Mouse (Mus musculus) heart, embryonic 12.5 days (tissue): ENCODE data around the gene Nmt2. TPM values are rescaled to one million over a fixed set of nuclear protein-coding genes. Genes with fewer than 3 reads are reported as not detected.

Experiments used
- ATAC-seq: fragments of 200-750 bp; cut with Nextera tagmentation; 2 replicates; pipeline ENCODE4 v1.8.0; 2017; ENCODE audit warnings: moderate TSS enrichment, moderate library complexity; ENCODE audit not compliant: insufficient number of reproducible peaks, low FRiP score
- H3K27ac ChIP-seq: fragments of 300-500 bp; sonication (generic); 2 replicates; pipeline ENCODE4 v1.5.1; 2016; ENCODE audit warnings: mild to moderate bottlenecking, moderate library complexity; ENCODE audit not compliant: poor library complexity, severe bottlenecking
- H3K27me3 ChIP-seq: fragments of 300-500 bp; sonication (generic); replicated peaks from 2 replicates; pipeline ENCODE4 v1.6.1; 2016; ENCODE audit warnings: mild to moderate bottlenecking, moderate library complexity
- H3K36me3 ChIP-seq: fragments of 300-500 bp; sonication (generic); 2 replicates; pipeline ENCODE4 v1.6.1; 2016; ENCODE audit warnings: mild to moderate bottlenecking, moderate library complexity
- H3K4me1 ChIP-seq: fragments of 300-500 bp; sonication (generic); replicated peaks from 2 replicates; pipeline ENCODE4 v1.6.1; 2016; ENCODE audit warnings: mild to moderate bottlenecking
- H3K4me2 ChIP-seq: fragments of 300-500 bp; sonication (generic); 2 replicates; pipeline ENCODE4 v1.6.1; 2016; ENCODE audit warnings: mild to moderate bottlenecking, moderate library complexity
- H3K4me3 ChIP-seq: fragments of 300-500 bp; sonication (generic); 2 replicates; pipeline ENCODE4 v1.5.1; 2016; ENCODE audit warnings: mild to moderate bottlenecking
- H3K9ac ChIP-seq: fragments of 300-500 bp; sonication (generic); 2 replicates; pipeline ENCODE4 v1.6.1; 2016; ENCODE audit warnings: mild to moderate bottlenecking, moderate library complexity
- H3K9me3 ChIP-seq: fragments of 300-500 bp; sonication (generic); replicated peaks from 2 replicates; pipeline ENCODE4 v1.6.1; 2016; ENCODE audit warnings: mild to moderate bottlenecking, moderate library complexity
- WGBS: fragments of 180-500 bp; shearing (Covaris S2); methylation state at CpG from one replicate; pipeline ENCODE4 v1.1.7; 2016; 5-methylcytosine and 5-hydroxymethylcytosine counted together
- polyA plus RNA-seq: library from polyadenylated mRNA; unstranded; fragments of >200 nt; fragmentation: Nextera tagmentation; extraction: Ambion mirVana; gene quantifications from 2 replicates; pipeline ENCODE4 v1.2.1, GENCODE M21; 2016

The Nmt2 gene
- polyA plus RNA-seq = 36.1 and 36.5 TPM in 2 replicates

- no peaks in the 10 kb centered on the region for H3K36me3 ChIP-seq
- ATAC-seq = peak; percentile 98
- peak within 1 kb of the TSS; percentile 94 for H3K9ac ChIP-seq
- WGBS = under 1% methylated on average over 84 of the region's 88 CpGs
- no peaks in the 10 kb centered on the region for H3K27me3 ChIP-seq
- peak within 1 kb of the TSS; percentile 86 for H3K4me2 ChIP-seq
- H3K4me1 ChIP-seq = peaks cover 18% of the 10 kb centered on the region
- H3K9me3 ChIP-seq = no peaks in the 10 kb centered on the region
- peak within 1 kb of the TSS; percentile 92 for H3K4me3 ChIP-seq
- H3K27ac ChIP-seq = peak within 1 kb of the TSS; percentile 93
Observed at GRCm38 (mm10) chr2:3283602-3284472, at the start of gene Nmt2. TSS of gene Nmt2 (plus strand) at chr2:3284212.

GRCm38 (mm10) chr2:3239255-3239654 lies 44.8 kb upstream of the Nmt2 start:
- Histone ChIP-seq H3K4me3 (no peak overlapping the region), H3K36me3 (no peaks in the 10 kb centered on the region), H3K27me3 (no peaks in the 10 kb centered on the region), H3K27ac (no peak overlapping the region), H3K4me2 (no peak overlapping the region), H3K4me1 (peaks cover 7% of the 10 kb centered on the region), H3K9me3 (no peaks in the 10 kb centered on the region), H3K9ac (no peak overlapping the region)
- no peak for ATAC-seq
- WGBS = 41% methylated on average over 5 of the region's 5 CpGs

GRCm38 (mm10) chr2:3244251-3244650 lies 39.8 kb upstream of the Nmt2 start:
- H3K4me2 ChIP-seq = no peak overlapping the region
- H3K9me3 ChIP-seq = no peaks in the 10 kb centered on the region
- peaks cover 6% of the 10 kb centered on the region for H3K4me1 ChIP-seq
- ATAC-seq = no peak
- H3K36me3 ChIP-seq = no peaks in the 10 kb centered on the region
- H3K4me3 ChIP-seq = no peak overlapping the region
- no peak overlapping the region for H3K9ac ChIP-seq
- 67% methylated on average over 3 of the region's 3 CpGs for WGBS
- H3K27ac ChIP-seq = no peak overlapping the region
- H3K27me3 ChIP-seq = no peaks in the 10 kb centered on the region

- 74% methylated on average over 2 of the region's 2 CpGs for WGBS
- no peak overlapping the region for H3K4me2 ChIP-seq
- H3K4me3 ChIP-seq = no peak overlapping the region
- H3K27ac ChIP-seq = no peak overlapping the region
- no peak for ATAC-seq
- peaks cover 3% of the 10 kb centered on the region; the same call in 1 of the 2 replicates for H3K9me3 ChIP-seq
- no peaks in the 10 kb centered on the region for H3K27me3 ChIP-seq
- H3K4me1 ChIP-seq = no peaks in the 10 kb centered on the region
- H3K36me3 ChIP-seq = no peaks in the 10 kb centered on the region
- no peak overlapping the region for H3K9ac ChIP-seq
Observed at GRCm38 (mm10) chr2:3251309-3251708, 32.7 kb upstream of the Nmt2 start.

GRCm38 (mm10) chr2:3266466-3266865 lies 17.5 kb upstream of the Nmt2 start:
- Histone ChIP-seq H3K9me3 (no peaks in the 10 kb centered on the region), H3K36me3 (no peaks in the 10 kb centered on the region), H3K4me1 (peaks cover 11% of the 10 kb centered on the region), H3K27ac (no peak overlapping the region), H3K4me2 (no peak overlapping the region), H3K4me3 (no peak overlapping the region), H3K27me3 (no peaks in the 10 kb centered on the region), H3K9ac (no peak overlapping the region)
- 62% methylated on average over 3 of the region's 3 CpGs for WGBS
- no peak for ATAC-seq

- Histone ChIP-seq H3K4me1 (peaks cover 15% of the 10 kb centered on the region), H3K9me3 (no peaks in the 10 kb centered on the region), H3K4me3 (no peak overlapping the region), H3K36me3 (no peaks in the 10 kb centered on the region), H3K9ac (no peak overlapping the region), H3K4me2 (no peak overlapping the region), H3K27ac (no peak overlapping the region), H3K27me3 (no peaks in the 10 kb centered on the region)
- ATAC-seq = no peak
- 34% methylated on average over 3 of the region's 3 CpGs for WGBS
Observed at GRCm38 (mm10) chr2:3267879-3268278, 16.1 kb upstream of the Nmt2 start.

- no peaks in the 10 kb centered on the region for H3K9me3 ChIP-seq
- no peak for ATAC-seq
- 76% methylated on average over 2 of the region's 2 CpGs for WGBS
Observed at GRCm38 (mm10) chr2:3273349-3273748, 10.7 kb upstream of the Nmt2 start.

GRCm38 (mm10) chr2:3276106-3276505 lies 7.9 kb upstream of the Nmt2 start:
- Histone ChIP-seq H3K9ac (no peak overlapping the region), H3K4me2 (no peak overlapping the region), H3K9me3 (no peaks in the 10 kb centered on the region), H3K27me3 (no peaks in the 10 kb centered on the region), H3K4me3 (no peak overlapping the region), H3K4me1 (peaks cover 7% of the 10 kb centered on the region), H3K27ac (no peak overlapping the region), H3K36me3 (no peaks in the 10 kb centered on the region)
- WGBS = 76% methylated on average over 2 of the region's 2 CpGs
- ATAC-seq = no peak

More at GRCm38 (mm10) chr2:3273349-3273748, 10.7 kb upstream of the Nmt2 start:
- Histone ChIP-seq H3K27me3 (no peaks in the 10 kb centered on the region), H3K4me3 (no peak overlapping the region), H3K4me1 (peaks cover 11% of the 10 kb centered on the region), H3K4me2 (no peak overlapping the region), H3K27ac (no peak overlapping the region), H3K36me3 (no peaks in the 10 kb centered on the region), H3K9ac (no peak overlapping the region)

- H3K36me3 ChIP-seq = no peaks in the 10 kb centered on the region
- H3K27me3 ChIP-seq = no peaks in the 10 kb centered on the region
- H3K9me3 ChIP-seq = no peaks in the 10 kb centered on the region
- no peak overlapping the region for H3K27ac ChIP-seq
- ATAC-seq = no peak
- 66% methylated on average over 7 of the region's 7 CpGs for WGBS
- peaks cover 3% of the 10 kb centered on the region for H3K4me1 ChIP-seq
- H3K9ac ChIP-seq = no peak overlapping the region
- H3K4me2 ChIP-seq = no peak overlapping the region
- H3K4me3 ChIP-seq = no peak overlapping the region
Observed at GRCm38 (mm10) chr2:3277502-3277901, 6.5 kb upstream of the Nmt2 start.

- Histone ChIP-seq H3K27me3 (no peaks in the 10 kb centered on the region), H3K4me2 (no peak overlapping the region), H3K9me3 (no peaks in the 10 kb centered on the region), H3K4me3 (no peak overlapping the region), H3K4me1 (peaks cover 16% of the 10 kb centered on the region), H3K27ac (no peak overlapping the region), H3K36me3 (no peaks in the 10 kb centered on the region), H3K9ac (no peak overlapping the region)
- 78% methylated on average over 4 of the region's 4 CpGs for WGBS
- no peak for ATAC-seq
Observed at GRCm38 (mm10) chr2:3281311-3281710, 2.7 kb upstream of the Nmt2 start.

- no peaks in the 10 kb centered on the region for H3K9me3 ChIP-seq
- no peaks in the 10 kb centered on the region for H3K27me3 ChIP-seq
- H3K4me3 ChIP-seq = peak overlapping the region; percentile 92
- H3K36me3 ChIP-seq = no peaks in the 10 kb centered on the region
- no peak for ATAC-seq
- peak overlapping the region; percentile 65 for H3K9ac ChIP-seq
- peak overlapping the region; percentile 87 for H3K27ac ChIP-seq
- WGBS = 9% methylated on average over 12 of the region's 12 CpGs
- H3K4me2 ChIP-seq = peak overlapping the region; percentile 68
- H3K4me1 ChIP-seq = peaks cover 18% of the 10 kb centered on the region
Observed at GRCm38 (mm10) chr2:3282866-3283601, 978 bp upstream of the Nmt2 start.
